Mouse (Mus musculus) c-Kit-positive CD71-negative TER-119-negative erythroid progenitor cells, embryonic 14.5 days (primary cell): Measurements from ENCODE around the gene Gadd45g.

Experiments used
- DNase-seq: peaks from one replicate; pipeline ENCODE4 v3.0.0-alpha.2; 2013; ENCODE audit warnings: low read depth

Gene Gadd45g

DNA sequence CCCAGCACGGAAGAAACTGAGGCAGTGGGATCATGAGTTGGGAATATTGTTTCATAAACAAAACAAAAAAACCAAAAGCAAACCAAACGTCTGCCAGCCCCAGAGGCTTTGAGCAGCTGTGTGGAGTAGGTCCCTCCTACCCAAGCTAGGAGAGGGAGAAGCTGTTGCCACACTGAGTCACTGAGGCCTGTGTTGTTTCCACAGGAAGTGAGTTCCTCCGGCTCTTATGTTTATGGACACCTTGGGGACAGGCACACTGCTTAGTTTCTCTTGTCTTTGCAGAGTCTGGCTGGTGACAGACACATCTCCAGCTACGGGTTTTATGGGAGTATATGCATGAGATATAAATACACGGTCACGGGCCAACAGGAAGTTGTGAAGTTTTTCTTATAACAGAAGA, 39.6 kb downstream of the Gadd45g start:
- no peak for DNase-seq

- DNase-seq = no peak
Observed at GRCm38 (mm10) chr13:51886723-51887122, 40.2 kb downstream of the Gadd45g start.

- DNase-seq = no peak
Observed at GRCm38 (mm10) chr13:51888426-51888825, 41.9 kb downstream of the Gadd45g start.

GRCm38 (mm10) chr13:51891825-51892532, 45.5 kb downstream of the Gadd45g start:
- no peak for DNase-seq

DNA sequence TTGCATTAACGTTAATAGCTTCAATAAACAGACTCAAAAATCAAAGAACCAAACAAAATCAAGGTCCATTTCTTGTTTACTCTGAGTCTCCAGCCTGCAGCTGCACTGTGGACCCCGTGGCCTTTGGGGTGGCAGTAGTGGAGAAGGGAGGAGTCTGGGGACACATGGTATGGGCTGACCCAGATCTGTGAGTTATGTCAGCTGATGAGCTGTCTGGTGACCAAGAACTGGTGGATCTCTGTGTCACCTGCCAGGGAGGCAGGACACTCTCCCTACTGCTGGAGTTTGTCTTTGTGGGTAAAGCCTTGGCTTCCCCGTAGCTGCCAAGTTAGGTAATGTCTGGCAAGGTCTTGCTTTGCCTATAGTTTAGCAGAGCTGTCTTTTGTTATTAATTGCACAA, 51.1 kb downstream of the Gadd45g start:
- DNase-seq = no peak
